Mouse (Mus musculus) neural tube, embryonic 12.5 days (tissue): ENCODE measurements around the gene Ackr1. TPM values are rescaled to one million over a fixed set of nuclear protein-coding genes. Genes with fewer than 3 reads are reported as not detected.
A peak's percentile ranks its signal among the peaks of the same experiment; 100 is the strongest.

Source experiments
- ATAC-seq: fragments of 200-750 bp; cut with Nextera tagmentation; 2 replicates; pipeline ENCODE4 v1.8.0; 2017; ENCODE audit warnings: low read depth, mild to moderate bottlenecking, moderate TSS enrichment, moderate library complexity; ENCODE audit not compliant: low FRiP score
- H3K27ac ChIP-seq: fragments of 300-500 bp; sonication (generic); 2 replicates; pipeline ENCODE4 v1.5.1; 2016
- H3K27me3 ChIP-seq: fragments of 300-500 bp; sonication (generic); replicated peaks from 2 replicates; pipeline ENCODE4 v1.6.1; 2016; ENCODE audit warnings: mild to moderate bottlenecking
- H3K36me3 ChIP-seq: fragments of 300-500 bp; sonication (generic); 2 replicates; pipeline ENCODE4 v1.6.1; 2016; ENCODE audit warnings: mild to moderate bottlenecking
- H3K4me1 ChIP-seq: fragments of 300-500 bp; sonication (generic); 2 replicates; pipeline ENCODE4 v1.6.1; 2016
- H3K4me2 ChIP-seq: fragments of 300-500 bp; sonication (generic); replicated peaks from 2 replicates; pipeline ENCODE4 v1.6.1; 2016; ENCODE audit warnings: mild to moderate bottlenecking
- H3K4me3 ChIP-seq: fragments of 300-500 bp; sonication (generic); 2 replicates; pipeline ENCODE4 v1.5.1; 2016
- H3K9ac ChIP-seq: fragments of 300-500 bp; sonication (generic); 2 replicates; pipeline ENCODE4 v1.6.1; 2016; ENCODE audit warnings: mild to moderate bottlenecking
- H3K9me3 ChIP-seq: fragments of 300-500 bp; sonication (generic); 2 replicates; pipeline ENCODE4 v1.6.1; 2016; ENCODE audit warnings: mild to moderate bottlenecking
- WGBS: fragments of 180-500 bp; shearing (Covaris S2); methylation state at CpG from one replicate; pipeline ENCODE4 v1.1.7; 2016; 5-methylcytosine and 5-hydroxymethylcytosine counted together
- polyA plus RNA-seq: library from polyadenylated mRNA; unstranded; fragments of >200 nt; fragmentation: Nextera tagmentation; extraction: Ambion mirVana; gene quantifications from 2 replicates; pipeline ENCODE4 v1.2.1, GENCODE M21; 2016

Gene Ackr1
- polyA plus RNA-seq, 1 experiment from 2014 or later: 11.3 TPM

DNA sequence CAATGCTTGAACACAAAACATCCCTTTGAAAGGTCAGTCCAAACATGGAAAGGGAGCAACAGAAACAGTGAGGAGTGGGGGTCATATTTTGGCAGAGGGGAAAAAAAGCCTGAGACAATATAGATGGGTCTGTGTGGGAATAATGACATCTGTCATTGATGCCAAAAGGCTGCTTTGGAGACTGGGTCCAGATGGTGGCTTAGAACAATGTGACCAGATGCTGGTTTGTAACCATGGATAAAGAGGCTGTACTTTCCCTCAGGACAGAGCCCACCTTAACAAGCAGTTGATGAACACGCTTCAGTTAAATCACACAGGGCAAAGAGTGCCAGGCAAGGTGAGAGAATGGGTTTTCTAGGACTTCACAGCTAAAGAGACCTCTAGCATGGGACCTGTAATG lies 8.9 kb upstream of the Ackr1 start:
- H3K36me3 ChIP-seq: peaks cover 60% of the 10 kb centered on the region
- H3K4me1 ChIP-seq: no peaks in the 10 kb centered on the region; the same call in 1 of the 2 replicates
- no peak overlapping the region for H3K9ac ChIP-seq
- 0 out of 2 replicates have a peak, but pooled peaks have one; percentile 8 for ATAC-seq
- H3K4me3 ChIP-seq: no peak overlapping the region
- WGBS: 52% methylated on average over 1 of the region's 1 CpGs
- H3K4me2 ChIP-seq: no peak overlapping the region
- no peaks in the 10 kb centered on the region for H3K9me3 ChIP-seq
- no peak overlapping the region for H3K27ac ChIP-seq
- H3K27me3 ChIP-seq: no peaks in the 10 kb centered on the region

DNA sequence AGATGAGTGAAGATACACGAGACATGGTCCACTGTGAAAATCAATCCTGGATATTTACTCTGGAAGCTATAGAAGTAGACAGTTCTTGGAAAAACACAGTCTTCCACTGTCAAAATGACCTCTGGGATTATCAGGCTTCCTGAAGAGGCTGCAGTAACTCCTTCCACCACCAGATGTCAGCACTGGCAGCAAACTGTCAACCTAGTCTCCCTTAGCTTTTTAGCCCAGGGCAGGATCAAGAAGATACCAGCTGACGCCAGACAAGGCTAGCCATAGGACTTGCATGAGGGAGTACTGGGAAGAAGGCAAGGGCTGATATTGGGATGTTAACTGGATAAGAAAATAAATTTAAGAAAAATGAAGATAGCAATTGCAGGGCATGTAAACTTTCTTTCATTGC lies 6.0 kb upstream of the Ackr1 start:
- ATAC-seq: 0 out of 2 replicates have a peak, but pooled peaks have one; percentile 46
- Histone ChIP-seq H3K27me3 (no peaks in the 10 kb centered on the region), H3K4me1 (peaks cover 6% of the 10 kb centered on the region), H3K9me3 (no peaks in the 10 kb centered on the region), H3K36me3 (peaks cover 59% of the 10 kb centered on the region), H3K27ac (no peak overlapping the region), H3K4me3 (no peak overlapping the region), H3K4me2 (no peak overlapping the region), H3K9ac (no peak overlapping the region)
- WGBS: 8% methylated on average over 2 of the region's 2 CpGs

DNA sequence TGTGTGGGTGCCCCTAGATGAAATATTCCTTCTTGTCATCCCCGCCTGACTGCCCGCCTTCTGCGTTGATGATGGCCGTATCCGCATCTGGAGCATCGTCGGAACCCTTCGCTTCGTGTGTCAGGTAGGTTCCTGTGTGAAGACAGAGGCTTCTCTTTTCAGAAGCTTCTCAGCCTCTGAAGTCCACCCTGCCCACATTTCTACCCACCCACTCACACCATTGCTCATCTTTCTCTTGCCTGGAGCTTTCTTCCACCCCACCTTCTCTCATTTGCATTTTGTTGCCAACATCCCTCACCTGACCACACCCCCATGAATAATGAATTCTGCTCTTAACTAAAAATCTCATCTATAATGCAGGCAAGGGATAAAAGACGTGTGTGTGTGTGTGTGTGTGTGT lies 3.5 kb upstream of the Ackr1 start:
- Histone ChIP-seq H3K4me1 (peaks cover 6% of the 10 kb centered on the region), H3K27ac (no peak overlapping the region), H3K4me2 (no peak overlapping the region), H3K9me3 (no peaks in the 10 kb centered on the region), H3K4me3 (no peak overlapping the region), H3K9ac (no peak overlapping the region), H3K36me3 (peaks cover 48% of the 10 kb centered on the region), H3K27me3 (no peaks in the 10 kb centered on the region)
- 93% methylated on average over 10 of the region's 10 CpGs for WGBS
- no peak for ATAC-seq

DNA sequence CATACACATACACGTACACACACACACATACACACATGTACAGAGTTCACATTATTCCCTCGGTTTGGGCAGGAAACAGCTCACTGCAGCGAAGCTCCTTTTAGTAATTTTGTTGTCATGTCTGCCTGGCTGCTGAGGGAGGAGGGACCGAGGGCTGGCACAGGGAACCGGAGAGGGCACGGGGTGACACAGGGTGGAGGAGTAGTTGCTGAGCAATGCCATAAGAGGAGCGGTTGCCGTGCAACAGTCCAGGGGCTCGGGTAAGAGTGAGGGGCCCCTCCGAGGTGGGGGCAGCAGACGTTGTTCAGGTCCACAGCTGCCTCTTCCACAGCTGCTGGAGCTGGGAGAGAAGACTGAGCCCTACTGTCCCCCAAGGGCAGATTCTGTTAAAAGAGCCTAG lies 2.4 kb upstream of the Ackr1 start:
- H3K27ac ChIP-seq: no peak overlapping the region
- H3K9me3 ChIP-seq: no peaks in the 10 kb centered on the region
- H3K27me3 ChIP-seq: no peaks in the 10 kb centered on the region
- peaks cover 6% of the 10 kb centered on the region for H3K4me1 ChIP-seq
- no peak for ATAC-seq
- H3K4me2 ChIP-seq: no peak overlapping the region
- 53% methylated on average over 11 of the region's 11 CpGs for WGBS
- peaks cover 41% of the 10 kb centered on the region for H3K36me3 ChIP-seq
- no peak overlapping the region for H3K4me3 ChIP-seq
- no peak overlapping the region for H3K9ac ChIP-seq

DNA sequence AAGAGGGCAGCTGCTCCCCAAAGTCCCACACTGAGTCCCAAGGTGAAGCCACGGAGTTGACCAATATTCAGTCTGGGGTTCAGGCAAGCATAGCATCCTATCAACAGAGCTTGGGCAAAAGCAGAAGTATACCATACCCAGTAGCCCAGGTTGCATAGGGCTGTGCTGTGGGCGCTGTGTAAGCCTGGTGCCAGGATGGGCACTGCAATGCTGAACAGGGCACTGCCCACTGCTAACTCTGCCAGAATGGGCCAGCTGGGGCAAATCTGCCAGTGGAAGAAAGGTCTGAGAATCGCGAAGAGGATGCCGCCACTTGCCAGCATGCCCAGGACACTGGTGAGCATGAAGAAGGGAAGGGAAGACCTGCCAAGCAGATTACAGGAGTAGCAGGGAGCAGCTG lies 1.1 kb downstream of the Ackr1 start:
- Histone ChIP-seq H3K9ac (no peak overlapping the region), H3K36me3 (peaks cover 13% of the 10 kb centered on the region), H3K4me2 (no peak overlapping the region), H3K4me1 (peaks cover 6% of the 10 kb centered on the region), H3K27ac (no peak overlapping the region), H3K27me3 (no peaks in the 10 kb centered on the region), H3K9me3 (no peaks in the 10 kb centered on the region), H3K4me3 (no peak overlapping the region)
- 90% methylated on average over 5 of the region's 5 CpGs for WGBS
- no peak for ATAC-seq

DNA sequence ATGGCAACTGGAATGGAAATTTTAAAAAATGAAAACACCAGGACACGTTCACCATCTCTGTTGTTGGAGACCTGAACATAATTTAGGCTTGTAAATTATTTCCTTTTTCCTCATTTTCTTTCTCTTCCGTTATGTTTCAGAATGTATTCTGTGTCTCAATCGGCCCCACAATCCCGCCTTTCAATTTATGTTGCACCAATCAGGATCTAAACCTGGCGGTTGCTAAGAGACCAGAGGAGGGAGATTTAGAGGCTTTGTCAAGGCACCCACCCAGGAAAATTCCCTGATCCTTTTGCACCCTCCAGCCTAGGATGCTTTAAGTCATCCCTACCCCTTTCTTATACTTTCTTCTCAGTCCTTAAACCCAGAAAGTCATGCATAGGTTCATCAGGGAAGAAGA lies 3.8 kb downstream of the Ackr1 start:
- no peak for ATAC-seq
- Histone ChIP-seq H3K27me3 (no peaks in the 10 kb centered on the region), H3K4me1 (no peaks in the 10 kb centered on the region; the same call in 1 of the 2 replicates), H3K36me3 (no peaks in the 10 kb centered on the region), H3K9me3 (no peaks in the 10 kb centered on the region), H3K4me2 (no peak overlapping the region), H3K4me3 (no peak overlapping the region), H3K9ac (no peak overlapping the region), H3K27ac (no peak overlapping the region)
- 79% methylated on average over 5 of the region's 5 CpGs for WGBS

DNA sequence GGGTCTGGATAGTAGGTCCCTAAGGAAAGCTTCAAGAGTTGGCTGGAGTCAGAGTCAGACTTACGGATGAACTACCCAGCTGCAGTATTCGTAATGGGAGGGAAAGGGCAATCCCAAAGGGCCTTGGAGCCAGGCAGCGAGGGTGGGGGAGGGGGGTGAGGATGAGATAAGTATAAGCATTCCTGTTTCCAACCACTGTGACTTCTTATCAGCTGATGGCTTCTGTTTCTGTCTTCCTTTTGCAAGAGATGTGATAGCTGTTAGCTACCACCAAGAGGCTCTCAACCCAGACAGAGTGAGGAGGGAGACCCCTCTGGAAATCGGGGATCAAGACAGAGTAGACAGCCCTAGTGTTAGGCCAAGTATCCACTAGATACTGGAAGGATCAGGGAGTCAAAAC lies 4.4 kb downstream of the Ackr1 start:
- H3K4me1 ChIP-seq: no peaks in the 10 kb centered on the region; the same call in 1 of the 2 replicates
- H3K4me2 ChIP-seq: no peak overlapping the region
- no peaks in the 10 kb centered on the region for H3K27me3 ChIP-seq
- H3K4me3 ChIP-seq: no peak overlapping the region
- H3K9ac ChIP-seq: no peak overlapping the region
- H3K9me3 ChIP-seq: no peaks in the 10 kb centered on the region
- 51% methylated on average over 4 of the region's 4 CpGs for WGBS
- peak; percentile 26; the same call in 1 of the 2 replicates for ATAC-seq
- H3K36me3 ChIP-seq: no peaks in the 10 kb centered on the region
- H3K27ac ChIP-seq: no peak overlapping the region

DNA sequence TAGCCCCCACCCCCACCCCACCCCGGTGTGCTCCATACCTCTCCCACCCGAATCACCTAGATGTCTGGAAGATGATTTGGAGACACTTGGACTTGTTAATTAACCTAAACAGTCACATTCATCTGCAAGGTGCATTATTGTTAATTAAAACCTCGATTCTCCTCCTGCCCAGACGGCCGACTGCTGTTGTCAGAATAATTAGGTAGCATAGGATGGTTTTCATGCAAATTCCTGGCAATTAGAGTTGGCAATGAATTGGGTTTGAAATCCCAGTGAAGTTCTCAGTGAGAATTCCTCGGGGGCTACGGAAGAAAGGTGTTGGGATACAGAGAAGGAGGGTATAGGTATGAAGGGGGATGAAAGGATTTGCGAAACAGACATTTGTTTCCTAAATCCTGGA lies 5.1 kb downstream of the Ackr1 start:
- no peak for ATAC-seq
- Histone ChIP-seq H3K4me3 (no peak overlapping the region), H3K4me1 (no peaks in the 10 kb centered on the region; the same call in 1 of the 2 replicates), H3K27ac (no peak overlapping the region), H3K4me2 (no peak overlapping the region), H3K9ac (no peak overlapping the region), H3K27me3 (no peaks in the 10 kb centered on the region), H3K9me3 (no peaks in the 10 kb centered on the region), H3K36me3 (no peaks in the 10 kb centered on the region)
- WGBS: 57% methylated on average over 8 of the region's 8 CpGs

DNA sequence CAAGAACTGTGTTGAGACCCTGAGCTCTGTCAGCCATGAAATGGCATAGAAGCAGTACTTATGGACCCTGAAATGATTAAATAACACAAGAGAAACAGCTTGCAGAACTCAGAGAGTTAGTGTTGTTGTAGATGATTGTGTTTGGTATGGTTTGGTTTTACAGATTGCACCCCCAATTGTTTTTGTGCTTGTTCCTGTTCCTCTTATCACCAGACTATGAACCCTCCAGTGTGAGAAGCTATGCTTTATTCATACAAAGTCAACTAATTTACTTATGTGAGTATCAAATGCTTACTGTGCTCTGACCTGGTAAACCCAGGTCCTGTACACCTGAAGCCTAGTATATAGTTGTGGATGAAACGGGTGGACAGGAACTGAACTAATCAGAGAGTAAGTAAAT lies 7.0 kb downstream of the Ackr1 start:
- H3K9ac ChIP-seq: no peak overlapping the region
- H3K4me2 ChIP-seq: no peak overlapping the region
- no peak for ATAC-seq
- H3K27ac ChIP-seq: no peak overlapping the region
- WGBS: 64% methylated on average over 1 of the region's 1 CpGs
- peaks cover 5% of the 10 kb centered on the region for H3K4me1 ChIP-seq
- H3K9me3 ChIP-seq: no peaks in the 10 kb centered on the region
- H3K27me3 ChIP-seq: no peaks in the 10 kb centered on the region
- H3K4me3 ChIP-seq: no peak overlapping the region
- no peaks in the 10 kb centered on the region for H3K36me3 ChIP-seq

DNA sequence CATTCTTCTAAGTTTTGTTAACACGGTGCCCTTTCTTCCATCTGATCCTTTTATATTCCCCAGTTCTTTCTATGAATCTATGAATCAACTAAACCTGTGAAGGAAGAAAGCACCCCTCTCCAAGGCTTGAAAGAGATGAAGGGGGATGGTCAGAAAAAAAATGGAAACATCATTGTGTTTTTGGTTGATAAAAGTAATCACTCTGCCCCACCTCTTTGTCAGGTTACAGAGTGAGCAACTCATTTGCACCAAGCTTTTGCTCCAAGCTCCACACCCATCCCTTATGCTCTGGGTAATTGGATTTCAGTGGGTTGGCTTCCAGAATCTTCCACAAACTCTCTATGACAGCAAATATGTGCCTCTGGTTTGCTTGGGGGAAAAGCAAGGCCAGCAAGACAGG lies 8.2 kb downstream of the Ackr1 start:
- H3K9ac ChIP-seq: no peak overlapping the region
- H3K4me3 ChIP-seq: no peak overlapping the region
- H3K36me3 ChIP-seq: no peaks in the 10 kb centered on the region
- WGBS: 83% methylated on average over 1 of the region's 1 CpGs
- ATAC-seq: no peak
- peaks cover 6% of the 10 kb centered on the region for H3K4me1 ChIP-seq
- H3K27me3 ChIP-seq: no peaks in the 10 kb centered on the region
- H3K4me2 ChIP-seq: no peak overlapping the region
- H3K9me3 ChIP-seq: no peaks in the 10 kb centered on the region
- no peak overlapping the region for H3K27ac ChIP-seq

DNA sequence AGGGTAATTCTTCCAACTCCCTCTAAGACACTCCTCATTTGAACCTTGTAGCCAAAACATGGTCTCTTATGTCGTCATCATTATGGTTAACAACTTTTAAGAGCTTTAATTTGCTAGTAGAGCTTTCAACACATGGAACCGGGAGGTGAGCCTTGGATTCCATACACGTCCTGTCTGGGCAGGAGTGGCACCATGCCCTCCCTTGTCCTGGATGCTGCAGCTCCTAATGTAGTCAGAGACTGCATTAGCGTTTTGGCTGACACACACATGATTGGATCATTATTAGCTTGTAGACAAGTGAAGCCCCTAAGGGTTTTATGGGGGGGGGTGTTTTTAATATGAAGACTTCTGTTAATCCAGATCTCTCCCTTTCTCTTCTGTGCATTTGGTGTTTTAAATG lies 8.6 kb downstream of the Ackr1 start:
- 70% methylated on average over 4 of the region's 4 CpGs for WGBS

DNA sequence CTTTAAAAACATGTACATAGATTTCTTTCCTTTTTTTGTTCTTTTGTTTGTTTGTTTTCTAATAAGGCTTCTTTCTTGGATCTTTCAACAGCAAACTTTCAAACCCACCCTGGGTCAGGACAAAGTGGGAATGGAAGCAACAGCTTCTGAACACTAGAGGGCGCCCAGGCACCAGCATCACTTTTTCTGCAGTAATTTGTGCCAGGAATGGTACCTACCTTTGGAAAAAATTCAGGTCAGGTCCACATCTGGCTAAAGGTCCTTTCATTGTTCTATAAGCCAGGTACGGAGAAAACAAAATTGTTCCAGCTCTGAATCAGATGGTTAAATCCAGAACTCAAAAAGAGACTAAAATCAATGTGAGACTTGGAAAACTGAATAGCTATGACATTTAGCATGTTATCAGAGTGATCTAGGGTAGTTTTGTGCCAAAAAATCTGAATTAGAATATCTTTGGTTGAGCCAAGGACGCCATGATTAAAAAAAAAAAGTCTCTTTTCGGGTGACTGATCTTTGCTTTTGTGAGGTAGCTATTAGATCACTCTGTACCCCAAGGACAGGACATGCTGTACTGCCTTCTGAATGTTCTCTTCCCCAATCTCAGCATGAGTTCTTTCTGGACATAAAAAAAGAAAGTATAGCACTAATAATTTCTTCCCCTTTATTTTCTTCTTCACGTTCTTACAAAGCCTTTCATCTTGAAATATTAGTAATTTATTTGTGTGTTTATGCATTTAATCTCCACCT lies 9.5 kb downstream of the Ackr1 start:
- ATAC-seq: no peak
- H3K9ac ChIP-seq: no peak overlapping the region
- no peaks in the 10 kb centered on the region for H3K27me3 ChIP-seq
- H3K36me3 ChIP-seq: no peaks in the 10 kb centered on the region
- peaks cover 6% of the 10 kb centered on the region; the same call in 1 of the 2 replicates for H3K4me1 ChIP-seq
- WGBS: 39% methylated on average over 5 of the region's 5 CpGs
- H3K4me3 ChIP-seq: no peak overlapping the region
- no peaks in the 10 kb centered on the region for H3K9me3 ChIP-seq
- H3K4me2 ChIP-seq: no peak overlapping the region
- H3K27ac ChIP-seq: no peak overlapping the region

More for the DNA sequence above, 8.6 kb downstream of the Ackr1 start:
- Histone ChIP-seq H3K9me3 (no peaks in the 10 kb centered on the region), H3K36me3 (no peaks in the 10 kb centered on the region), H3K4me1 (peaks cover 6% of the 10 kb centered on the region), H3K4me2 (no peak overlapping the region), H3K9ac (no peak overlapping the region), H3K27ac (no peak overlapping the region), H3K4me3 (no peak overlapping the region), H3K27me3 (no peaks in the 10 kb centered on the region)
- ATAC-seq: no peak

DNA sequence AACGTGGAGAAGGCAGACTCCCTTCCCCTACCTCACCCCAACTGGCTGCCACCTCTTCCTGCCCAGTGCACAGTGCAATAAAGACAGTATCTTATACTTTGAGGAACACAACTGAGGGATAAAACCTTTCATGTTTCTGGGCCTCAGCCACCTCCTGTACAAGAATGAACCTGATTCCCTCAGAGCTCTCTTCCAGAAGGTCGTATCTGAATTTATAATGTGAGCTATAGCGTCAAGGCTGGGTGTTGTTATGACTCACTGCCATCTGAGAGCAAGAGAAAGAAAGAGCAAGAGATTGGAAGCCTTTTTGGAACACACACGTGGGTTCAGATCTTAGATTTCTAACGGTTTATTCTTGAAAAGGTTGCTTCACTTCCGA lies 11.3 kb downstream of the Ackr1 start:
- H3K9me3 ChIP-seq: no peaks in the 10 kb centered on the region
- no peak overlapping the region for H3K4me2 ChIP-seq
- no peak overlapping the region for H3K9ac ChIP-seq
- 67% methylated on average over 6 of the region's 6 CpGs for WGBS
- no peak overlapping the region for H3K4me3 ChIP-seq
- peaks cover 6% of the 10 kb centered on the region; the same call in 1 of the 2 replicates for H3K4me1 ChIP-seq
- no peak for ATAC-seq
- H3K36me3 ChIP-seq: no peaks in the 10 kb centered on the region
- no peaks in the 10 kb centered on the region for H3K27me3 ChIP-seq
- no peak overlapping the region for H3K27ac ChIP-seq
